ENCODE assay signal across 9 mouse cellular contexts in genomic region chr2:13558607-13559262, GRCm38 (mm10). TPM values are rescaled to one million over a fixed set of nuclear protein-coding genes. Genes with fewer than 3 reads are reported as not detected.
DNase-seq lines count a peak whose midpoint lies in the region; ATAC-seq and TF ChIP-seq lines count a peak whose summit lies in the region.
"Had no signal": no experiment of that assay in that cellular context is flagged by ENCODE, and none has a peak within 500 bp of the region (broad histone marks: within the 10 kb centered on the region; RNA-seq: fewer than 3 reads in every experiment).

No protein-coding gene starts in this region.

- no peaks in the 10 kb centered on the region for H3K9me3 ChIP-seq in forebrain, postnatal 0 days (ENCODE audit: low read length)
- no peaks in the 10 kb centered on the region for H3K9me3 ChIP-seq in forebrain, embryonic 10.5 days
- H3K9me3 ChIP-seq in liver, embryonic 16.5 days (replicated peaks; ENCODE audit: control insufficient read depth, low read length), result no peaks in the 10 kb centered on the region

- H3K4me2 ChIP-seq in forebrain, postnatal 0 days (ENCODE audit: low read depth), result no peak overlapping the region
- no peak overlapping the region for H3K4me2 ChIP-seq in liver, embryonic 16.5 days (ENCODE audit: low read depth, low read length)

- peak; percentile 45; the same call in 1 of the 2 replicates for ATAC-seq in forebrain, postnatal 0 days
- ATAC-seq in liver, embryonic 16.5 days (ENCODE audit: low read depth), result peak; percentile 47; the same call in 1 of the 2 replicates
- ATAC-seq: forebrain, embryonic 14.5 days had no signal

- H3K4me3 ChIP-seq in forebrain, postnatal 0 days (ENCODE audit: low read depth, low read length), result no peak overlapping the region
- H3K4me3 ChIP-seq in forebrain, embryonic 10.5 days, result no peak overlapping the region
- H3K4me3 ChIP-seq in embryonic fibroblast, embryonic 13.5 days (ENCODE audit: insufficient read depth, low read length), result no peak overlapping the region
- no peak overlapping the region for H3K4me3 ChIP-seq in liver, embryonic 16.5 days (ENCODE audit: low read depth, low read length)
- no peak overlapping the region for H3K4me3 ChIP-seq in kidney, adult 2 months (ENCODE audit: insufficient read depth, low read depth, low read length)

- WGBS in forebrain, postnatal 0 days, result 41% methylated on average over 5 of the region's 5 CpGs
- 54% methylated on average over 5 of the region's 5 CpGs for WGBS in forebrain, embryonic 10.5 days
- 13% methylated on average over 5 of the region's 5 CpGs for WGBS in liver, embryonic 16.5 days (ENCODE audit: insufficient replicate concordance)
- 33% methylated on average over 5 of the region's 5 CpGs for WGBS in kidney, adult 2 months

- no peaks in the 10 kb centered on the region for H3K27me3 ChIP-seq in forebrain, postnatal 0 days (ENCODE audit: insufficient read depth, low read length)
- H3K27me3 ChIP-seq in forebrain, embryonic 10.5 days (ENCODE audit: poor library complexity, severe bottlenecking), result no peaks in the 10 kb centered on the region
- no peaks in the 10 kb centered on the region for H3K27me3 ChIP-seq in liver, embryonic 16.5 days (ENCODE audit: control insufficient read depth, insufficient read depth, low read depth, low read length)
- no peaks in the 10 kb centered on the region for H3K27me3 ChIP-seq in kidney, adult 2 months (replicated peaks; ENCODE audit: control insufficient read depth, insufficient read depth, low read length)

- TF ChIP-seq POLR2A in embryonic fibroblast, embryonic 13.5 days (IDR thresholded peaks at IDR 0.05; ENCODE audit: low read depth, low read length), result no peak; the same call in 1 of the 2 replicates
- no peak for TF ChIP-seq POLR2A in kidney, adult 2 months (IDR thresholded peaks at IDR 0.05; ENCODE audit: low read depth, low read length)

- DNase-seq in forebrain, postnatal 0 days, result no peak
- no peak for DNase-seq in forebrain, embryonic 10.5 days (ENCODE audit: extremely low spot score, low spot score)
- DNase-seq in 416B (ENCODE audit: low read depth), result peak; percentile 95
- no peak for DNase-seq in layer of hippocampus, adult 9-11 months
- no peak for DNase-seq in kidney, adult 2 months
- no peak for DNase-seq in kidney, adult 9 months

- H3K27ac ChIP-seq in forebrain, postnatal 0 days (ENCODE audit: low read depth, low read length), result no peak overlapping the region
- H3K27ac ChIP-seq in forebrain, embryonic 10.5 days, result no peak overlapping the region
- peak overlapping the region; percentile 89 for H3K27ac ChIP-seq in embryonic fibroblast, embryonic 13.5 days (ENCODE audit: insufficient read depth, low read length)
- no peak overlapping the region for H3K27ac ChIP-seq in liver, embryonic 16.5 days (ENCODE audit: low read length)
- no peak overlapping the region for H3K27ac ChIP-seq in kidney, adult 2 months (ENCODE audit: insufficient read depth, low read depth, low read length)

- no peaks in the 10 kb centered on the region for H3K4me1 ChIP-seq in forebrain, postnatal 0 days (ENCODE audit: insufficient read depth)
- peaks cover 24% of the 10 kb centered on the region for H3K4me1 ChIP-seq in forebrain, embryonic 10.5 days
- peaks cover 21% of the 10 kb centered on the region for H3K4me1 ChIP-seq in embryonic fibroblast, embryonic 13.5 days (ENCODE audit: control insufficient read depth, insufficient read depth, low read length)
- H3K4me1 ChIP-seq in liver, embryonic 16.5 days (ENCODE audit: control insufficient read depth, low read depth, low read length), result no peaks in the 10 kb centered on the region; the same call in 1 of the 2 replicates
- H3K4me1 ChIP-seq in kidney, adult 2 months (ENCODE audit: control insufficient read depth, insufficient read depth, low read length), result no peaks in the 10 kb centered on the region

- TF ChIP-seq CTCF in forebrain, postnatal 0 days (IDR thresholded peaks at IDR 0.05; ENCODE audit: low read depth), result no peak
- no peak for TF ChIP-seq CTCF in embryonic fibroblast, embryonic 13.5 days (IDR thresholded peaks at IDR 0.05; ENCODE audit: borderline replicate concordance, insufficient read depth, low read length)
- TF ChIP-seq CTCF in kidney, adult 2 months (conservative IDR thresholded peaks at IDR 0.05; ENCODE audit: insufficient read depth, insufficient read length, low read depth, low read length), result no peak

- H3K36me3 ChIP-seq in forebrain, postnatal 0 days (ENCODE audit: insufficient read depth), result no peaks in the 10 kb centered on the region
- H3K36me3 ChIP-seq in forebrain, embryonic 10.5 days (replicated peaks), result no peaks in the 10 kb centered on the region
- H3K36me3 ChIP-seq in liver, embryonic 16.5 days (ENCODE audit: control insufficient read depth, insufficient read depth), result no peaks in the 10 kb centered on the region
- H3K36me3 ChIP-seq in kidney, adult 2 months (ENCODE audit: control insufficient read depth, insufficient read depth, low read length), result no peaks in the 10 kb centered on the region

- H3K9ac ChIP-seq in forebrain, postnatal 0 days, result no peak overlapping the region
- H3K9ac ChIP-seq in liver, embryonic 16.5 days (ENCODE audit: low read depth, low read length), result no peak overlapping the region

RNA-seq across cellular contexts. Expression of gene Trdmt1, which starts 14.3 kb away (rescaled TPM):
- 11.3 and 13.0 TPM in 2 replicates for total RNA-seq in forebrain, postnatal 0 days (2014; rRNA removed)
- polyA plus RNA-seq in forebrain, postnatal 0 days (2015; fragmentation: Nextera tagmentation; extraction: Ambion mirVana), result 7.8 and 8.7 TPM in 2 replicates
- 8.4 and 10.1 TPM in 2 replicates for polyA plus RNA-seq in forebrain, embryonic 10.5 days (2016; fragmentation: Nextera tagmentation; extraction: Ambion mirVana)
- 7.9 and 14.3 TPM in 2 replicates for polyA plus RNA-seq in embryonic fibroblast, embryonic 13.5 days (2011; ENCODE audit: insufficient read length, low read depth, missing spikeins)
- 3.2 and 3.6 TPM in 2 replicates for polyA plus RNA-seq in liver, embryonic 16.5 days (2015; fragmentation: Nextera tagmentation; extraction: Ambion mirVana)
- 3.4 and 5.5 TPM in 2 replicates for polyA plus RNA-seq in kidney, adult 2 months (2012; rRNA removed)

RNA-seq across cellular contexts. Expression of gene Vim, which starts 15.0 kb away (rescaled TPM):
- total RNA-seq in forebrain, postnatal 0 days (2014; rRNA removed), result 441 and 554 TPM in 2 replicates
- polyA plus RNA-seq in forebrain, postnatal 0 days (2015; fragmentation: Nextera tagmentation; extraction: Ambion mirVana), result 224 and 269 TPM in 2 replicates
- 885 and 899 TPM in 2 replicates for polyA plus RNA-seq in forebrain, embryonic 10.5 days (2016; fragmentation: Nextera tagmentation; extraction: Ambion mirVana)
- polyA plus RNA-seq in embryonic fibroblast, embryonic 13.5 days (2011; ENCODE audit: insufficient read length, low read depth, missing spikeins), result 3,430 and 4,672 TPM in 2 replicates
- polyA plus RNA-seq in liver, embryonic 16.5 days (2015; fragmentation: Nextera tagmentation; extraction: Ambion mirVana), result 81.1 and 83.2 TPM in 2 replicates
- polyA plus RNA-seq in kidney, adult 2 months (2012; rRNA removed), result 194 and 211 TPM in 2 replicates
